Mouse (Mus musculus): ENCODE results near the gene Atmin. TPM values are rescaled to one million over a fixed set of nuclear protein-coding genes. Genes with fewer than 3 reads are reported as not detected.

Atmin gene
- polyA plus RNA-seq, 1 experiment from 2014 or later = 20.8 TPM

GRCm38 (mm10) chr8:116934976-116935375 is 8.2 kb upstream of the Atmin start:
- WGBS = 91% methylated on average over 4 of the region's 4 CpGs
- Histone ChIP-seq H3K36me3 (peaks cover 56% of the 10 kb centered on the region), H3K4me3 (no peak overlapping the region), H3K9me3 (replicated peaks) (no peaks in the 10 kb centered on the region), H3K27me3 (no peaks in the 10 kb centered on the region), H3K4me2 (replicated peaks) (no peak overlapping the region), H3K4me1 (no peaks in the 10 kb centered on the region), H3K27ac (no peak overlapping the region), H3K9ac (no peak overlapping the region)
- no peak for ATAC-seq (ENCODE audit: low FRiP score)

GRCm38 (mm10) chr8:116935506-116935905 is 7.7 kb upstream of the Atmin start:
- H3K27me3 ChIP-seq = no peaks in the 10 kb centered on the region
- 30% methylated on average over 6 of the region's 6 CpGs for WGBS
- no peak overlapping the region for H3K4me3 ChIP-seq
- peaks cover 54% of the 10 kb centered on the region for H3K36me3 ChIP-seq
- H3K9me3 ChIP-seq (replicated peaks) = no peaks in the 10 kb centered on the region
- ATAC-seq (ENCODE audit: low FRiP score) = no peak
- H3K4me1 ChIP-seq = no peaks in the 10 kb centered on the region
- no peak overlapping the region for H3K27ac ChIP-seq
- H3K9ac ChIP-seq = no peak overlapping the region
- H3K4me2 ChIP-seq (replicated peaks) = no peak overlapping the region

- H3K27me3 ChIP-seq = no peaks in the 10 kb centered on the region
- no peak overlapping the region for H3K4me3 ChIP-seq
- H3K9me3 ChIP-seq (replicated peaks) = no peaks in the 10 kb centered on the region
- no peak overlapping the region for H3K9ac ChIP-seq
- peaks cover 5% of the 10 kb centered on the region; the same call in 1 of the 2 replicates for H3K36me3 ChIP-seq
- H3K4me2 ChIP-seq (replicated peaks) = peak overlapping the region; percentile 92; the same call in 1 of the 2 replicates
- ATAC-seq (ENCODE audit: low FRiP score) = no peak
- no peak overlapping the region for H3K27ac ChIP-seq
- 81% methylated on average over 12 of the region's 12 CpGs for WGBS
- H3K4me1 ChIP-seq = peaks cover 14% of the 10 kb centered on the region
Observed at GRCm38 (mm10) chr8:116942284-116943058, 722 bp upstream of the Atmin start.

GRCm38 (mm10) chr8:116943555-116944384 is 577 bp downstream of the Atmin start:
- peak overlapping the region; percentile 55 for H3K27ac ChIP-seq

GRCm38 (mm10) chr8:116944385-116944696 is 1.1 kb downstream of the Atmin start:
- 13% methylated on average over 4 of the region's 4 CpGs for whole genome bisulfite sequencing
- H3K27me3 ChIP-seq = no peaks in the 10 kb centered on the region
- H3K36me3 ChIP-seq = no peaks in the 10 kb centered on the region
- ATAC-seq (ENCODE audit: low FRiP score) = no peak
- peak overlapping the region; percentile 99 for H3K4me3 ChIP-seq
- H3K4me1 ChIP-seq = peaks cover 14% of the 10 kb centered on the region
- H3K9me3 ChIP-seq (replicated peaks) = no peaks in the 10 kb centered on the region
- H3K9ac ChIP-seq = peak overlapping the region; percentile 96
- peak overlapping the region; percentile 92 for H3K4me2 ChIP-seq (replicated peaks)
- no peak overlapping the region for H3K27ac ChIP-seq

More at GRCm38 (mm10) chr8:116943555-116944384, 577 bp downstream of the Atmin start:
- peaks cover 14% of the 10 kb centered on the region for H3K4me1 ChIP-seq
- H3K4me2 ChIP-seq (replicated peaks) = peak overlapping the region; percentile 92
- H3K9ac ChIP-seq = peak overlapping the region; percentile 96
- H3K27me3 ChIP-seq = no peaks in the 10 kb centered on the region
- peak overlapping the region; percentile 99 for H3K4me3 ChIP-seq
- H3K9me3 ChIP-seq (replicated peaks) = no peaks in the 10 kb centered on the region
- H3K36me3 ChIP-seq = no peaks in the 10 kb centered on the region
- WGBS = under 1% methylated on average over 53 of the region's 62 CpGs
- peak; percentile 76 for ATAC-seq (ENCODE audit: low FRiP score)

- H3K9ac ChIP-seq = no peak overlapping the region
- 86% methylated on average over 9 of the region's 9 CpGs for WGBS
Observed at GRCm38 (mm10) chr8:116945169-116945910, 2.1 kb downstream of the Atmin start.

GRCm38 (mm10) chr8:116946268-116946838 is 3.2 kb downstream of the Atmin start:
- Histone ChIP-seq H3K4me2 (replicated peaks) (0 out of 2 replicates have a peak overlapping the region, but pooled peaks have one; percentile 11), H3K4me1 (peaks cover 14% of the 10 kb centered on the region), H3K4me3 (no peak overlapping the region), H3K27me3 (no peaks in the 10 kb centered on the region), H3K9me3 (replicated peaks) (no peaks in the 10 kb centered on the region), H3K9ac (no peak overlapping the region), H3K27ac (no peak overlapping the region), H3K36me3 (no peaks in the 10 kb centered on the region)
- no peak for ATAC-seq (ENCODE audit: low FRiP score)
- WGBS = 87% methylated on average over 21 of the region's 21 CpGs

More at GRCm38 (mm10) chr8:116945169-116945910, 2.1 kb downstream of the Atmin start:
- no peak overlapping the region for H3K27ac ChIP-seq
- no peaks in the 10 kb centered on the region for H3K36me3 ChIP-seq
- no peak overlapping the region for H3K4me2 ChIP-seq (replicated peaks)
- H3K27me3 ChIP-seq = no peaks in the 10 kb centered on the region
- no peak overlapping the region for H3K4me3 ChIP-seq
- H3K4me1 ChIP-seq = peaks cover 14% of the 10 kb centered on the region
- no peaks in the 10 kb centered on the region for H3K9me3 ChIP-seq (replicated peaks)
- no peak for ATAC-seq (ENCODE audit: low FRiP score)

- no peak overlapping the region for H3K27ac ChIP-seq
- no peak overlapping the region for H3K4me3 ChIP-seq
- no peak for ATAC-seq (ENCODE audit: low FRiP score)
- no peak overlapping the region for H3K4me2 ChIP-seq (replicated peaks)
- H3K4me1 ChIP-seq = peaks cover 14% of the 10 kb centered on the region
- H3K36me3 ChIP-seq = no peaks in the 10 kb centered on the region
- no peaks in the 10 kb centered on the region for H3K27me3 ChIP-seq
- no peaks in the 10 kb centered on the region for H3K9me3 ChIP-seq (replicated peaks)
- 88% methylated on average over 6 of the region's 6 CpGs for WGBS
- no peak overlapping the region for H3K9ac ChIP-seq
Observed at GRCm38 (mm10) chr8:116946851-116947250, 3.7 kb downstream of the Atmin start.

GRCm38 (mm10) chr8:116947589-116947988 is 4.4 kb downstream of the Atmin start:
- Histone ChIP-seq H3K27me3 (no peaks in the 10 kb centered on the region), H3K9me3 (replicated peaks) (no peaks in the 10 kb centered on the region), H3K9ac (no peak overlapping the region), H3K27ac (no peak overlapping the region), H3K36me3 (no peaks in the 10 kb centered on the region), H3K4me2 (replicated peaks) (no peak overlapping the region), H3K4me3 (no peak overlapping the region), H3K4me1 (peaks cover 14% of the 10 kb centered on the region)
- WGBS = 83% methylated on average over 7 of the region's 7 CpGs
- no peak for ATAC-seq (ENCODE audit: low FRiP score)

GRCm38 (mm10) chr8:116951369-116951768 is 8.2 kb downstream of the Atmin start:
- H3K4me3 ChIP-seq = no peak overlapping the region
- H3K4me2 ChIP-seq (replicated peaks) = no peak overlapping the region
- no peak overlapping the region for H3K9ac ChIP-seq
- H3K4me1 ChIP-seq = no peaks in the 10 kb centered on the region
- peaks cover 36% of the 10 kb centered on the region for H3K36me3 ChIP-seq
- WGBS = 77% methylated on average over 5 of the region's 5 CpGs
- no peak overlapping the region for H3K27ac ChIP-seq
- ATAC-seq (ENCODE audit: low FRiP score) = no peak
- H3K9me3 ChIP-seq (replicated peaks) = no peaks in the 10 kb centered on the region
- no peaks in the 10 kb centered on the region for H3K27me3 ChIP-seq

GRCm38 (mm10) chr8:116951778-116952177 is 8.6 kb downstream of the Atmin start:
- no peak overlapping the region for H3K9ac ChIP-seq
- H3K4me2 ChIP-seq (replicated peaks) = no peak overlapping the region
- H3K27ac ChIP-seq = no peak overlapping the region
- no peaks in the 10 kb centered on the region for H3K9me3 ChIP-seq (replicated peaks)
- H3K4me3 ChIP-seq = no peak overlapping the region
- peaks cover 40% of the 10 kb centered on the region for H3K36me3 ChIP-seq
- 93% methylated on average over 2 of the region's 2 CpGs for WGBS
- H3K27me3 ChIP-seq = no peaks in the 10 kb centered on the region
- H3K4me1 ChIP-seq = no peaks in the 10 kb centered on the region
- no peak for ATAC-seq (ENCODE audit: low FRiP score)

- H3K27ac ChIP-seq = no peak overlapping the region
- 95% methylated on average over 8 of the region's 8 CpGs for WGBS
- H3K4me1 ChIP-seq = no peaks in the 10 kb centered on the region
- H3K36me3 ChIP-seq = peaks cover 46% of the 10 kb centered on the region
- H3K9ac ChIP-seq = no peak overlapping the region
- H3K9me3 ChIP-seq (replicated peaks) = no peaks in the 10 kb centered on the region
- no peaks in the 10 kb centered on the region for H3K27me3 ChIP-seq
- no peak overlapping the region for H3K4me2 ChIP-seq (replicated peaks)
- no peak for ATAC-seq (ENCODE audit: low FRiP score)
- H3K4me3 ChIP-seq = no peak overlapping the region
Observed at GRCm38 (mm10) chr8:116952428-116952827, 9.2 kb downstream of the Atmin start.
